Mouse (Mus musculus) limb, embryonic 14.5 days (tissue): ENCODE measurements around the gene Psmb4. TPM values are rescaled to one million over a fixed set of nuclear protein-coding genes. Genes with fewer than 3 reads are reported as not detected.

ENCODE experiments used
- ATAC-seq: fragments of 200-750 bp; cut with Nextera tagmentation; 2 replicates; pipeline ENCODE4 v1.8.0; 2017; ENCODE audit warnings: low read depth, moderate number of reproducible peaks, moderate TSS enrichment; ENCODE audit not compliant: low FRiP score
- DNase-seq: peaks from one replicate; pipeline ENCODE4 v3.0.0-alpha.2; 2015; ENCODE audit warnings: low spot score
- H3K27ac ChIP-seq: fragments of 300-500 bp; sonication (generic); replicated peaks from 2 replicates; pipeline ENCODE4 v1.5.1; 2014; ENCODE audit warnings: low read depth, mild to moderate bottlenecking, low read length, moderate library complexity, mixed read lengths
- H3K27me3 ChIP-seq: fragments of 300-500 bp; sonication (generic); 2 replicates; pipeline ENCODE4 v1.6.1; 2014; ENCODE audit warnings: low read length, mixed read lengths; ENCODE audit not compliant: control insufficient read depth, insufficient read depth
- H3K36me3 ChIP-seq: fragments of 300-500 bp; sonication (generic); 2 replicates; pipeline ENCODE4 v1.6.1; 2014; ENCODE audit warnings: mild to moderate bottlenecking, low read length, moderate library complexity, mixed read lengths; ENCODE audit not compliant: control insufficient read depth, insufficient read depth
- H3K4me1 ChIP-seq: fragments of 300-500 bp; sonication (generic); 2 replicates; pipeline ENCODE4 v1.6.1; 2014; ENCODE audit warnings: antibody characterized with exemption, low read length, mixed read lengths; ENCODE audit not compliant: control insufficient read depth, insufficient read depth
- H3K4me2 ChIP-seq: fragments of 300-500 bp; sonication (generic); replicated peaks from 2 replicates; pipeline ENCODE4 v1.6.1; 2014; ENCODE audit warnings: low read depth, mild to moderate bottlenecking, low read length, moderate library complexity; ENCODE audit not compliant: severe bottlenecking
- H3K4me3 ChIP-seq: fragments of 300-500 bp; sonication (generic); replicated peaks from 2 replicates; pipeline ENCODE4 v1.5.1; 2014; ENCODE audit warnings: low read length
- H3K9ac ChIP-seq: fragments of 300-500 bp; sonication (generic); 2 replicates; pipeline ENCODE4 v1.6.1; 2014; ENCODE audit warnings: mild to moderate bottlenecking, low read depth, low read length, moderate library complexity; ENCODE audit not compliant: severe bottlenecking
- H3K9me3 ChIP-seq: fragments of 300-500 bp; sonication (generic); 2 replicates; pipeline ENCODE4 v1.6.1; 2016; ENCODE audit warnings: low read length; ENCODE audit not compliant: control insufficient read depth
- POLR2A ChIP-seq: fragments of 200-500 bp; IDR thresholded peaks from 2 replicates; pipeline ENCODE4 v1.8.0; 2012; ENCODE audit warnings: inconsistent platforms, mild to moderate bottlenecking, moderate library complexity, borderline replicate concordance; ENCODE audit not compliant: insufficient read depth, insufficient read length; ENCODE audit errors: extremely low read depth
- WGBS: fragments of 180-500 bp; shearing (Covaris S2); extraction: QIAGEN DNeasy Blood & Tissue Kit; methylation state at CpG from one replicate; pipeline ENCODE4 v1.1.7; 2014; 5-methylcytosine and 5-hydroxymethylcytosine counted together
- polyA plus RNA-seq, 2 experiments: library from polyadenylated mRNA; depleted of rRNA in 1 of 2; stranded (reverse) in 1 of 2; unstranded in 1 of 2; fragments of >200 nt; fragmentation: Nextera tagmentation in 1 of 2; extraction: Ambion mirVana in 1 of 2; gene quantifications; 2 replicates each; pipeline versions ENCODE4 v1.2.1 to v1.2.3; 2012 to 2014

Gene Psmb4
- polyA plus RNA-seq, 2 experiments = 348 to 384 TPM

DNA sequence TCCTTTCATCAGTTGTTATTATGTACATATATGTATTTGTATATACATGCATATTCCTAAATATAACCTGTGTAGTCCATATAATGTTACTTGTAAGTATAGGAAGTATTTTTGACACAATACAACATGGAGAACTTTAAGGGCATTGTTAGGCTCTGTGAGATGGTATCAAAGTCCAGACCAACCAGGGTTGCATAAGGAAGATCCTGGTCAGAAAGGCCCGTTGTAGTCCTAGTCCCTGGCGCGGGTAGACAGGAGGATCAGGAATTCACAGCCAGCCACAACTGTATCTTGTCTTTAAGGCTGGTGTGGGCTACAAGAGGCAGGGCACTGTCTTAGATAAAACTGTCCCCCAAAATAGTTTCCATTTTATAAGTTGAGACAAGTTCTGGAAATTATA lies 17.8 kb downstream of the Psmb4 start:
- WGBS = 95% methylated on average over 3 of the region's 3 CpGs
- Histone ChIP-seq H3K4me3 (no peak overlapping the region), H3K27me3 (no peaks in the 10 kb centered on the region), H3K9me3 (no peaks in the 10 kb centered on the region), H3K4me1 (no peaks in the 10 kb centered on the region), H3K27ac (no peak overlapping the region), H3K36me3 (peaks cover 78% of the 10 kb centered on the region), H3K4me2 (no peak overlapping the region), H3K9ac (no peak overlapping the region)
- DNase-seq (no peak), ATAC-seq (no peak)
- TF ChIP-seq POLR2A = no peak

DNA sequence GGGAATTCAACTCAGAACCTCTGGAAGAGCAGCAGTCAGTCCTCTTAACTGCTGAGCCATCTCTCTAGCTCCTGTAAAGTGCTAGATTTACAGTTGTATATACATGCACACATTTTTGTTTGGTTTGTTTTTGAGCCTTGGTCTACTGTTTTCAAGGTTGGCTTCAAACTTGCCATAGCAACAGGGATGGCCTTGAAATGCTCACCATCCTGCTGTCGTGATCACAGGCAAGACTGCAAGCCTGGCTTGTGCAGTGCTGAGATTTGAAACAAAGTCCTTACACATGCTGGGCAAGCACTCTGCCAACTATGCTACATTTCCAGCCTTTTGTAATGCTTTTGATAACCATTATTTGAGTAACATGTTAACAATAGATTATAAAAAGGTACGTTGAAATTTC lies 27.3 kb downstream of the Psmb4 start:
- 94% methylated on average over 2 of the region's 2 CpGs for WGBS
- H3K4me2 ChIP-seq = no peak overlapping the region
- no peaks in the 10 kb centered on the region for H3K4me1 ChIP-seq
- no peak overlapping the region for H3K9ac ChIP-seq
- ATAC-seq (no peak), DNase-seq (no peak)
- no peaks in the 10 kb centered on the region for H3K27me3 ChIP-seq
- peaks cover 76% of the 10 kb centered on the region for H3K36me3 ChIP-seq
- no peak for TF ChIP-seq POLR2A
- no peak overlapping the region for H3K4me3 ChIP-seq
- H3K9me3 ChIP-seq = no peaks in the 10 kb centered on the region
- H3K27ac ChIP-seq = no peak overlapping the region

DNA sequence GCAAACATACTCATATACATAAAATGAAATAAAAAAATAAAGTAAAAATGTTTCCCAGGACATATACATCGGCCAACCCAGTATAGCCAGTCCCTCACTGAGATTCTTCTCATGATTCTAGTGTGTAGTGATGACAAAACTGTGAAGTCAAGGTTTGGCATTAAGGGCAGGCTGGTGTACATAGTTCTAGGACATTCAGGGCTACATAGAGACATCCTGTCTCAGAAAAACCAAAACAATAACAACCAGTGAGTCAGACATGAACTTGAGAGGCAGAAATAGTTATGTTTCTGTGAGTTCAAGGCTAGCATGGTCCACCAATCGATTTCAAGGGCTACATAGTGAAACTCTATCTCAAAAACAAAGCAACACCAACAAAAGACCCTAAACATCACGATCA lies 34.5 kb downstream of the Psmb4 start:
- Histone ChIP-seq H3K27ac (no peak overlapping the region), H3K27me3 (no peaks in the 10 kb centered on the region), H3K36me3 (peaks cover 33% of the 10 kb centered on the region), H3K4me1 (no peaks in the 10 kb centered on the region), H3K4me2 (no peak overlapping the region), H3K9ac (no peak overlapping the region), H3K9me3 (no peaks in the 10 kb centered on the region), H3K4me3 (no peak overlapping the region)
- DNase-seq (no peak), ATAC-seq (no peak)
- 91% methylated on average over 3 of the region's 3 CpGs for WGBS
- TF ChIP-seq POLR2A = no peak

DNA sequence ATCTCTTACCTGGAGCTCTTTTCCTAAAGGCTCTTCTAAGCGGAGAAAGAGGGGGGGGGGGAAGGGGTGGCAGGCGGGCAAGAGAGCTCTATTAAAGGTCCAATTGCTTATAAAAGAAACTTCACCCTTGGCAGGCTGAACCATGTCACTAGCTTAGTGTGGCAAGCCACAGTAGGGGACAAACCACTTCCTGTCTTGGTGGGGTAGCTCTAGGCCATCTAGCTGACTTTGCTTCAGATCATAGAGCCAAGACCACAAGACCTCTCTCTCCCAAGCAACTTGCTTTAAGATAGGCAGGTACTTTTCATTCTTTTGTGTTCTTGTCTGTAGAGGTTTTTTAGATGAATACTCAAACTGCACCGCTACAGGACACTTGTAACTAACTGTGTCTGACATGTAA lies 35.0 kb downstream of the Psmb4 start:
- 66% methylated on average over 3 of the region's 3 CpGs for WGBS
- TF ChIP-seq POLR2A = no peak
- ATAC-seq = no peak

DNA sequence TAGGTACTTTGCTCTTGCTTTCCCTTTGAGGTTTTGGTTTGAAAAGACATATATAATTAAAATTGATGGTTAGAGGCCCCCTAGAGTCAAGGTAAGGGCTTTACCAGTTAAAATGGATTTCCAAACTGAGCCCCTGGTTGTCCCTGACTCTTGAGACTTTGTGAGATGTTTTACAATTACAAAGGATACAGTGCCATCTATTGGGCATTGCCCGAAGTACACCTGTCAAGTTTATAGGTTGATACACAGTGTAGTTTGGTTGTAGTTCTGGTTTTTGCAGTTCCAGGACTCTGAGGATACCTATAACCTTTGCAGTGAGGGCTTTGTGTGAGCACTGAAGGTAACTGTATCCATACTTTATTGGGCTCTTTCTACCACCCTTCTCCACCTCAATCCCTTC lies 37.4 kb downstream of the Psmb4 start:
- WGBS = 38% methylated on average over 1 of the region's 1 CpGs
- Histone ChIP-seq H3K9ac (no peak overlapping the region), H3K4me1 (no peaks in the 10 kb centered on the region), H3K27me3 (no peaks in the 10 kb centered on the region), H3K9me3 (no peaks in the 10 kb centered on the region), H3K4me2 (no peak overlapping the region), H3K36me3 (peaks cover 6% of the 10 kb centered on the region), H3K4me3 (no peak overlapping the region), H3K27ac (no peak overlapping the region)
- ATAC-seq = no peak
- peak; percentile 73 for DNase-seq
- no peak for TF ChIP-seq POLR2A

More for the DNA sequence above, 35.0 kb downstream of the Psmb4 start:
- DNase-seq = no peak
- Histone ChIP-seq H3K9ac (no peak overlapping the region), H3K36me3 (peaks cover 28% of the 10 kb centered on the region), H3K9me3 (no peaks in the 10 kb centered on the region), H3K27ac (no peak overlapping the region), H3K4me3 (no peak overlapping the region), H3K4me1 (no peaks in the 10 kb centered on the region), H3K27me3 (no peaks in the 10 kb centered on the region), H3K4me2 (no peak overlapping the region)

DNA sequence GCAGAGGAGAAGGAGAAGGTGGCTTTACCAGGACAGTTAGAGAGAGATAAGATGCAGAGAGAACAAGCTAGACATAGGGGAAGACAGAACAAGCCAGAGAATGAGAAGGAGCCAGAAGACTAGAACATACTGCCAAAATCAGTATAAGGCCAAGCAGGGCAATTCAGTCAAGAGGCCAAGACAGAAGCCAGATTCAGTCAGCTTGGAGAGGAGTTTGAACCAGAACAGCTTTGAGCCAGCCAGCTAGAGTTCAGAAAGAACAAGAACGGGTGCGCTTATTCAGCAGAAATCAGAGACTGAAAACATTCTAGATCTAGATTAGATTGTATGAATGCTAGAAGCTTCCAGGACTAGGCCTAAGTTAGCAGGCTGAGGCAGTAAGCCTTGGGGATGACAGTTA lies 39.4 kb downstream of the Psmb4 start:
- DNase-seq (no peak), ATAC-seq (no peak)
- Histone ChIP-seq H3K4me1 (no peaks in the 10 kb centered on the region), H3K9me3 (no peaks in the 10 kb centered on the region), H3K27me3 (no peaks in the 10 kb centered on the region), H3K36me3 (no peaks in the 10 kb centered on the region), H3K4me2 (no peak overlapping the region), H3K9ac (no peak overlapping the region), H3K4me3 (no peak overlapping the region), H3K27ac (no peak overlapping the region)
- TF ChIP-seq POLR2A = no peak
- 93% methylated on average over 2 of the region's 2 CpGs for WGBS
